ENCODE assay signal across 15 mouse cellular contexts in the genomic region with DNA sequence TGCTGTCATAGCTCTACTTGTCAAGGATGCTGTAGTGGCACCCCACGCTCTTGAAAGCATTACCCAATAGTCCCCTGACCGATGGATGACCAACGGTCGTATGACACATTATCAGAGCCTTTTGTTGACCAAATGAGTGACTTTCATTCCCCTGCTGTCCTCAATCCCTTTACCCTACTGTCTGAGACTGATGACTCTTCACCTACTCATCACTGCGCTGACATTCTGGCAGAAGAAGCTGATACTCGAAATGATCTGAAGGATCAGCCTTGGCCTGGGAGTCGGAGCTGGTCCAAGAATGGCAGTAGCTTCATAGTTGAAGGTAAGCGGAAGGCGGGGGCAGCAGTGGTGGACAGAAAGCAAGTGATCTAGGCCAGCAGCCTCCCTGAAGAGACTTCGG.
DNase-seq lines count a peak whose midpoint lies in the region.
"Had no signal": no experiment of that assay in that cellular context is flagged by ENCODE, and none has a peak within 500 bp of the region (broad histone marks: within the 10 kb centered on the region; RNA-seq: fewer than 3 reads in every experiment).

No protein-coding gene starts in this region.

- peak; percentile 57 to 84 for DNase-seq in adrenal gland, adult (ENCODE audit: inconsistent age in 2 of 2, low spot score in 1 of 2)
- DNase-seq in adrenal gland, postnatal 4 days (ENCODE audit: low spot score in 2 of 2), result no peak
- DNase-seq in adrenal gland, adult 2 months, result peak; percentile 73
- DNase-seq in adrenal gland, postnatal 14 days, result peak; percentile 60
- DNase-seq in naive thymus-derived CD4-positive, alpha-beta T cell, adult 2 months (ENCODE audit: low read depth), result peak; percentile 37
- no peak for DNase-seq in layer of hippocampus, postnatal 14 days (ENCODE audit: low spot score in 2 of 2)
- DNase-seq in kidney, postnatal 10 days, result no peak
- DNase-seq: cerebellum, adult 11 months; cerebellum, adult 2 months; cerebellum, adult 9-11 months; cerebellum, postnatal 36 days; gastrocnemius, postnatal 10 days; heart, adult 18-20 months; heart, postnatal 14 days; heart, postnatal 4 days had no signal

Comparison
In these comparisons a context has a peak if more than half of its experiments do, and no peak if none do; other contexts are left out.
1. DNase-seq: peak in adrenal gland, adult (2 of 2), adrenal gland, adult 2 months (single experiment), adrenal gland, postnatal 14 days (single experiment) and naive thymus-derived CD4-positive, alpha-beta T cell, adult 2 months (single experiment); none in adrenal gland, postnatal 4 days (0 of 2), layer of hippocampus, postnatal 14 days (0 of 2) and kidney, postnatal 10 days (single experiment).